Mouse (Mus musculus): ENCODE measurements around the gene Nlrc5.

DNA sequence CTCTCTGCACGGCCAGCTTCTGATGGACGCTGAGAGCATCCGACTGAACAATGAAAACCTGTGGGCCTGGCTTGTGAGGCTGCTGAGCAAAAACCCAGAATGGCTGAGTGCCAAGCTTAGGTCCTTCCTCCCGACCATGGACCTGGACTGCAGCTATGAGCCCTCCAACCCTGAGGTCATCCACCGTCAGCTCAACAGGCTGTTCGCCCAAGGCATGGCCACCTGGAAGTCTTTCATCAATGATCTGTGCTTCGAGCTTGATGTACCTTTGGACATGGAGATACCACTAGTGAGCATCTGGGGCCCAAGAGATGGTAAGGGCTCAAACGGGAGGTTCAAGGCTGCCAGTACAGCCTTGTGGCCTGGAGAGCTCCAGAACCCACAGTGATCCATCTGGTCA is 38.6 kb downstream of the Nlrc5 start:
- TF ChIP-seq CTCF (IDR thresholded peaks at IDR 0.05; ENCODE audit: low read depth) (no peak), EP300 (IDR thresholded peaks at IDR 0.05; ENCODE audit: low read depth) (no peak)
